Mouse (Mus musculus) right cerebral cortex, postnatal 25 days (tissue): ENCODE measurements at regions not wholly inside any gene's neighbourhood (a gene's known extent, or its start where the extent isn't known, plus 50 kb on each side); places are given as distances from the start of the nearest gene placed in this dataset.

Experiments
- DNase-seq: peaks from one replicate; pipeline ENCODE4 v3.0.0; 2022

DNA sequence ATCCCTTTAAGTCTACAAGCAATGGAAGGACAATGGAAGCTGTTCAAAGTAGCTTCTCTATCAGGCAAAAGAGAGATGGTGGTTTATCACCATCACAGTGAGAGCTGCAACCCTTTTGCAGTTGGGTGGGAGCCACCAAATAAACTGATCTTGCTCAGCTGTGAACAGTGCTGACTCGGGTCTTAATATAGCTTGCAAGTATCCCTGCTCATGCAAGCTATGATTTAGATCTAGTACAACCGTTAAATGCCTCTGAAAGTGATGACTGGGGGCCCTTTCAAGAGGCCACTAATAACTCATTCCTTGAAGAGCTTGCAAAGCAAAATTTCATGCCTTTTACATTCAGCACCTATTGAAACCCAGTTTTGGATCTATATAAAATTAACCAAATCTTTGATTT is 1154.5 kb upstream of the Lrrtm3 start:
- DNase-seq: no peak

DNA sequence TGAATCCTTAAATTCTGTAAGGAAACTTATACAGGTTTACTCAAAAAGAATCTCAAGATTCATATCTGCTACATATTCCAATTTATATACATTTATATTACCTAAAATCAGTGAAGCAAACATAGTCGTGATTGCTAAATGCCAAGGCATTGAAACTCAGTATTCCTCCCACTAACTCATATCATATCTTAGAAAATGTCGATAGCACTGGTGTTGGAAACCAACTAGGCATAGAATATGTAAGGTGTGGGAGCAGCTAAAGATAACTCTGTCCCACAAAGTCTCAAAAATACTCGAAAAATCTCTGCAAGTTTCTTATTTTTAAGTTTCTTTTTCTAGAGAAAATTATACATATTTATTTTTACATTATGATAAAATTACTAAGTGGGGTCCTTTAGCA is 1134.1 kb upstream of the Lrrtm3 start:
- DNase-seq: no peak

DNA sequence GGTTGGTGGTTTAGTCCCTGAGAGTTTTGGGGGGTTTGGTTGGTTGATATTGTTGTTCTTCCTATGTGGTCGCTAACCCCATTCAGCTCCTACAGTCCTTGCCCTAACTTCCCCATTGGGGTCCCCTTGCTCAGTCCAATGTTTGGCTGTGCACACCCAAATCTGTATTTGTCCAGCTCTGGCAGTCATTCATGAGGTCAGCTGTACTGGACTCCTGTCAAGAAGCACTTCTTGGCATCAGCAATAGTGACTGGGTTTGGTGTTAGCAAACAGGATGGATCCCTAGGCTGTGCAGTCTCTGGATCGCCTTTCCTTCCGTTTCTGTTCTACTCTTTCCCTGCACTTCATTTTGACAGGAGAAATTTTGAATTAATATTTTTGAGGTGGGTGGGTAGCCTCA is 1131.1 kb upstream of the Lrrtm3 start:
- DNase-seq: no peak

DNA sequence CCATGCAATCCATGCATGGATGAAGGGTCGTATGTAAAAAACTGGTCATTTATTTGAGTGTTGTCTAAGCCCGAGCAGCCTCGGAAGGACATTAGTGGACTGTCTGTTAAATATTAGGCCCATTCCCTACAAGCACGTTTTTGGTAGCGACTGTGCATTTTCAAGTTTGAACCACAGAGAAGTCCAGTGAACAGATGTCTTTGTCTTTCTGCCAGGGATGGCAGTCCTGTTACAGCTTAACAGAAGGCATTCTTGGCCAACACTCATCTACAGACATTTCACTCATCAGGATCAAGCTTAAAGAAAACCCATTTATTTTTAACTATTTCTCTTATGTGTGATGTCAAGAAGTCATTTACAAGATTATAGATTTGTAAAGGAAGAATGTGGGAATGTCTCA is 1129.2 kb upstream of the Lrrtm3 start:
- no peak for DNase-seq

DNA sequence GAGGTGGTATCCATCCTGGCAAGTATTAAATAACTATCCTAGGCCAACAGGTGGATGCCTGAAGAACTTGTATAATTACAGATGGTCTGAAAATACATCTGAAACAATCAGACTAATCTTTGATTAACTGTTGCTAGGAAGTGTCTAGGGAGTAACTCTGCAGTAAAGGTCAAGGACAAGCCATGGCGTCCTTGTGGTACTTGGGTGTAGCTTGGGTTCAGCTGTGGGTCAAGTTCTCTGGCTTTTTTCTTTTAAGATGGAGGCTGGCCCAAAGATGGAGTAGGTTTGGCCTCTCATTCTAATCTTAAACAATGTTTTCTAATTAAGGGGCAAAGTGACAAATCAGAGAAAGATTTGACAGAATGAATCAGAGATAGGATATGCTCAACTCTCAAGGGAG is 1126.1 kb upstream of the Lrrtm3 start:
- DNase-seq: no peak

DNA sequence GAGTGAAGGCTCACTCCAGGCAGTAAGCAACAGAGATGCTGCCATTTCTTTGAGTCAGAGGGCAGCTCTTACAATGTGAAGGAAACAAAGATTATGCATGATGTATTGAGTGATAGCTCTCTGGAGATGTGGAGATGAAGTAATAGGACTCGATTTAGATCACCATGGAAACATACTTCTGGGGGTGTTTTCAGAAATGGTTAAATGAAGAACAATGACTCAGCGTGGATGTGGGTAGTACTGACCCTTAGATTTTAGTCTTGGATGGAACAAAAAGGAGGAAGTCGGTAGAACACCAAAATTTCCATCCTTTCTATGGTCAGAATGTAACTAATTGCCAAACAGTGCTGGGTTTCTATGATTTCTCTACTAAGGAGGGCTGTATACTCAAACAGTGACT is 1125.1 kb upstream of the Lrrtm3 start:
- DNase-seq: peak; percentile 8

DNA sequence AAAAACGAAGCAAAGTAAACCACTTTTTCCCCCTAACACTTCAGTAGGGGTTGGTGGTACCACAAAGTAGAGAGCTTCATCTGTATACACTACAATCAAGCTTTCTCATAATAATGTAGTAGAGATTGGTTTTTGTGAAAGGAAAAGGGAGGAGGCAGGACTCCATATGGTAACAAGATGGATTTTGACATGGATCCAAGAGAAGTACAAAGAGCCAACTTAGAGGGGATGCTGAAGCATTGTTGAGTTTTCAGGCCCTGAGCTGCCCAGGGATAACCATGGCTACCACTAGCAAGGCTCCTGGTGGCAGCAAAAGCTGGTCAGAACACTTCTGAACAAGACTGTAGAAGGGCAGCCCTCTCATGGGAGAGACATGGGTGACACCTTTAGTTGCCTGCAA is 1093.6 kb upstream of the Lrrtm3 start:
- no peak for DNase-seq

DNA sequence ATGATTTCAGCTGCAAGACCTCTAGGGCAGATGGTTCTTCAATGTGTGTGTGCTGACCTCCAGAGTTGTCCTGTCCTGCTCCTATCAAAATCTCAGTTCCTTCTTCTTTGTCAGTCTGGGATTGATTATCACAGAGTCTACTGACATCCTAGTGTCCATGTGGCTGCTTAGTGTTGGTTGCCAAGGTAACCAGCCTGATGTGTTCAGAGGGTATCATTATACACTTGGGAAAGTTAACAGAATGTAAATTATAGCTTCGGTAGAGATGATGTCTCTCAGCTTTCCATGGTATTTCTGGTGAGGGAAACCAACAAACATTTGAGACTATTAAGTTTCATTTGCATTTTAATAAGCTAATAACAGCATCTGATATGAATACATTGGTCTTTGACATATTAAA is 1092.5 kb upstream of the Lrrtm3 start:
- DNase-seq: no peak

DNA sequence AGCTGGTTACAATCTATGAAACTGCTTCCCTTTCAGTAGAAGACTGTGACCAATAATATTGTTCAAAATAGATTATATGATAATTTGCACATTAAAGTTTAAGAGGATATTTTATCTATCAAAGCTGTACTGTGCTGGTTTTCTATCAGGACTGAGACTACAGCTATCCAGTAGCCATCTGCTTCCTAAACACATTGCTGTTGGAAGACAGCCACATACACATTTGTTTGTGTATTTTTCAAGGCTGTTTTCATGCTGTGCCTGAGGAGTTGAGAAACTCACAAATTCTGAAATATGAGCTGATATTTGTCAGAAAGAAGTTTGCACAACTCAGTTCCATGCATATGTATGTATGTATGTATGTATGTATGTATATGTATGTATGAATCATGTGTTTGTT is 1089.0 kb upstream of the Lrrtm3 start:
- no peak for DNase-seq

DNA sequence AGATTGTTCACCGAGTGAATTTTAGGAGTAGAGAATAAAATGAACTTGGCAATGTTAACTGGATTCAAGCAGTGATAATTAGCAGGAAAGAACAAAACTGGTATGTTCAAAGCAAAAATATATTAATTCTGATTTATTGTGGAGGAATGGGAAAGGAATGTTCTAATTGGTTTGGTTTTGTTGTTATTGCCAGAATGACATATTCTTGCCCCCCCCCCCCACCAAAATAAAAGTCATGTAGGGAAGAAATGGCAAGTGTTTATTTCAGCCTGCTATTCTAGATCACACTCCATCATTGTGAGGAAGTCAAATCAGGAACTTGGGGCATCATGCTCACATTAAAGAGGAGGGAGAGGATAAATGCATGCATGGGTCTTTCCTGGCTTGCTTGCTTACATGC is 1064.1 kb upstream of the Lrrtm3 start:
- DNase-seq: no peak

DNA sequence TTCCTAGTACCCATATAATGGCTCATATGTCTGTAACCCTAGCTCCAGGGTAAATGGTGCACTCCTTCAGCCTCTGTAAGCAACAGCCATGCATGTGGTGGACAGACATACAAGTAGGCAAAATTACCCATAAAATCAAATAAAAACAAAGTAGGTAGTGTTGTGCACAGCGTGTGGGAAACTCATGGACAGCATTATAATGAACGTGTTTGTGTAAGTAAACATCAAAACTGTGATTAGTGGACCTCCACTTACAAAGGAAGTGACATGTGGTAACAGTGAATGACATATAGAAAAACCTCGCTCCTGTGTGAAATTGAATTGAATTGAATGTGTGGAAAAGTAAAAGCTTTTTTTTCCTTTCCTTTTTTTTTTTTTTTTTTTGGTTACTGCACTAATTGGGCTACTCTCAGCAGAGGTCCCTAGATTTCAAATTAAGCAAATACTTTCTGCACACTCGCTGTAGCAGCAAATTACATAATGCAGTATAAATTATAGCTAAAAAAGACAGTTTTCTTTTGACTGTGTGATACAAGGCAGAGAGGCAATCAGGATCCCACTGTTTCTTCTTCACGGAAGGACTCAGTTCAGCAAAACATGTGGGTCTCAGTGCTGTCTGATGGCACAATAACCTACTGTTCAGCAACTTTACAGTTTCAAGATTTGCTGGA is 1035.0 kb upstream of the Lrrtm3 start:
- DNase-seq: no peak

DNA sequence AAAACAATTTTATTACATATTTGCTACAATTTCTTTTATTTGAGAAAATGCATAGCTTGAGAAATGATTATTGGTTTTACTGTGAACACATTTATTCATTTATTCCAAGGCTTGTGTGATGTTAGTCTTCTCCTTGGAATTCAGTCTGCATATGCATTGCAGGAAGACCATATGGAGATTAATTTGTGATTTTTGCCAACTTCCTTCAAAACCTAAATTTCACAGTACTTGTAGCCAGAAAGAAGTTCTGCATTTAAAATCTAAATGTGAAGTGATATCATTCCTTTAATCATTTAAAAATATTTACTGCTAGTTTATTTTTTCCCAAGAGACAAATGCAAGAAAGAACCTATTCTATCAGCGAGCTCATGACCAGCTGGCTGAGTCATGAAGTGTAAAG is 1028.1 kb upstream of the Lrrtm3 start:
- DNase-seq: no peak

DNA sequence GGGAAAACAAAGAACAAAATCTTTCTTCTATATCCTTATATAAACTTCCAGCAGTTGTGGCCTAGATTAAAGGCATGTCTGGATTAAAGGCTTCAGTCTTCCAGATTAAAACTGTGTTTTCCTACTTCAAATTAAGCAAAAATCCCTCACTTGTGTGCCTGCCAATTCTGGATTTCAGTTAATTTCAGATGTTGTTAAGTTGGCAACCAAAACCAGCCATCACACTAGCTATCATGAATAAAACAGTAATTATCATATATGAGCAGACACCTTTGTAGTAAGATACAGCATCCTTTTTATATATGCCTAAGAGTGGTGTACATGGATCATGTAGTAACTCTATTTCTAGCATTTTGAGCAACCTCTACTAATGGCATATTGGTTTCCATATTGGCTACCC is 1024.5 kb upstream of the Lrrtm3 start:
- DNase-seq: no peak

DNA sequence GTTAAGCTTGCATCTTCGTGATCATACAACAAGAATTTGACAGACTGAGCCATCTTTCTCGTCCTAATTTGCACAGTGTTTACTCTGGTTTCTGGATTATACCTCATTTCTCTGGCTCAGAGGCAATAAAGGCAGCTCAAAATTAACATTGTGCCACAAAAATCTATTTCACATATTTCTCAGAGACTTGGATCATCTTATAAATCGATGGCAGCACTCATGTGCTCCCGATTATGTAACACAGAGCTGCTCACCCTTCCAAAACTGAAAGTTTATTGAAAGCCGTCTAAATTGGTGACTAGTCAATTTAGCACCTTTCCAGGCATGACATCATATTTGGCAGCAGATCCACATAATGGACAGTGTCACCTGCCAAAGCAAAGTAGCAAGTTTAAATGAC is 1020.7 kb upstream of the Lrrtm3 start:
- DNase-seq: no peak

DNA sequence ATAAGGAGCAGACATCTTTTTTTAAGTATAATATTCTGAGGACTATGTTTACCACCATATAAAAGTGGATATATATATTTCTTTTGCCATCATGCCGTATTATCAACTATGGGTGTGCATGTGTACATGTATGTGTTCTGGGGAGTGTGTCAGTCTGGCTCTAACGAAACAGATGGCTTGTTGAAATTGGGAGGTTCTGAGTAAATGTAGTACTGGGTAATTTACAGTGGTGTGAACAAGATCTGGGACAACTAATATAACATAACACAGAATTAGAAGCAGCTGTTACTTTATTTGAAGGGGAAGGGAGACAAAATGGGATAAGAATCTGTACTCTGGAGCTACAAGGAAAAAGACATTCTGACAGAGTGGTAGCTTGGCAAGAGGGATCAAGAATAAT is 1017.3 kb upstream of the Lrrtm3 start:
- no peak for DNase-seq

DNA sequence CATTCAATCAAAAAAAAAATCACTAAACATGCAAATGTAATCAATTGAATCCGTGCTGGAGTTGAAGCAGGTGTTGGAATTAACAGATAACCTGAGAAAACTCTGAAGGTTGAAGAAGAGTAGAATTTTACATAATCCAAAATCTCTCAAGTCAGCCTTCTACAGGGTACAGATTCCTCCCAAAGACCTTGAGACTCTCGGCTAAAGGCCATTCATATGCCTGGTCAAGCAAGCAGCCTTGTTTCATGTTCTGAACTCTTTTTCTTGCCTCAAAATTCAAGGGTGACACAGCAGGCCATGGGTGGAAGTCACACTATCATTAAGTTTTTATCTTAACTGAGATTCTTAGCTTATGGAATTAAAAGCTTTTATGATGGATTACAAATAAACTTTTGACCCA is 994.4 kb upstream of the Lrrtm3 start:
- DNase-seq: no peak

DNA sequence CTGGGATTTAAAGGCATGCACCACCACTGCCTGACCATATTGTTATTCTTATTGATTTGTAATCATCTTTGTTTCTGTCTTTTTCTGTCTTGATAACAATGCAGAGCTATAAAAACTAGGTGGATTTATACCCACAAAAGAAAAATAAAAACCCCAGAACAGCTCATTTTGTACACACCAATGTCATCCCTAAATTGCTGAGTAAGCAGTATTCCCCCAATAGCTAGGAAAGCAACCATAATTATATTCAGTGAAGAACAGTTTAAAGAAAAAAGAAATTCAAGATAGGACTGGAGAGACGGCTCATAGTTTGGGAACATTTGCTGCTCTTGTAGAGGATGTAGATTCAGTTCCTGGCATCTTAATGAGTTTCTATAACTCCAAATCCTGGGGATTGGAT is 991.6 kb upstream of the Lrrtm3 start:
- DNase-seq: no peak

DNA sequence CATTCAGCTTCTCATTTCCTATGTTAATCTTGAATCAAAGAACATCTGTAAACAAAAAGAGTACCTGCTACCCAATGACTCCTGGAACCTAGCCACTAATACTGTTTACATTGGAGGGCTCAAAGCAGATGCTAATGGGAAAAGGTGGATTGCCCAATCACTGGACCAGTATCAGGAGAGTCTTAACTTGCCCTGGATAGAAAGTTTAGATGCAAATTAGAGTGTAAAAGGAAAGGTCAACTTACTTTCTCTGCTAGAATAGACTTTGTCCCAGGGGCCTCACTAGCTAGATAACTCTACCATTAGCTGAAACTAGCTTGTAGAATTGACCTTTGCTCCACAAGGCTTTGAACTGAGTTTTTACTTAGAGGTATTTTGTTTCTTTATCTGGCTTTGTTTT is 968.0 kb upstream of the Lrrtm3 start:
- no peak for DNase-seq
